Mouse (Mus musculus) cerebral cortex, adult 2 months (tissue): ENCODE data around the gene Olfr1318.

Source experiments
- WGBS: fragments of 180-500 bp; shearing (Covaris S2); methylation state at CpG from one replicate; pipeline ENCODE4 v1.1.7; 2018; 5-methylcytosine and 5-hydroxymethylcytosine counted together

The Olfr1318 gene

GRCm38 (mm10) chr2:112153898-112154297 is at the start of gene Olfr1318:
Olfr1318 (plus strand) TSS chr2:112154198.

GRCm38 (mm10) chr2:112115340-112115739 is 38.7 kb upstream of the Olfr1318 start, which contains the start of gene Olfr1315-ps1:
Olfr1315-ps1 (minus strand) TSS chr2:112115440.
- 73% methylated on average over 1 of the region's 1 CpGs for WGBS

GRCm38 (mm10) chr2:112134877-112135276 is 19.1 kb upstream of the Olfr1318 start, which contains the start of gene Olfr1316:
Olfr1316 (minus strand) TSS chr2:112134977.
- WGBS = 91% methylated on average over 2 of the region's 2 CpGs

GRCm38 (mm10) chr2:112140029-112140428 is 14.0 kb upstream of the Olfr1318 start, which contains the start of gene Olfr1317:
Olfr1317 (plus strand) TSS chr2:112140329.
- WGBS = 72% methylated on average over 2 of the region's 2 CpGs

- WGBS = 3% methylated on average over 2 of the region's 2 CpGs
Observed at GRCm38 (mm10) chr2:112196859-112197258, 42.9 kb downstream of the Olfr1318 start.

- 35% methylated on average over 6 of the region's 6 CpGs for whole genome bisulfite sequencing
Observed at GRCm38 (mm10) chr2:112203056-112203455, 49.1 kb downstream of the Olfr1318 start.
